Mouse (Mus musculus) layer of hippocampus, adult 9-11 months (tissue): ENCODE data around the gene Lrrc15.

Source experiments
- DNase-seq: peaks from one replicate; pipeline ENCODE4 v3.0.0; 2022

Lrrc15 gene

GRCm38 (mm10) chr16:30235577-30235976, 47.5 kb downstream of the Lrrc15 start:
- DNase-seq, result no peak

- DNase-seq, result no peak
Observed at GRCm38 (mm10) chr16:30234636-30235546, 48.2 kb downstream of the Lrrc15 start.

GRCm38 (mm10) chr16:30234077-30234476, 49.0 kb downstream of the Lrrc15 start:
- no peak for DNase-seq

GRCm38 (mm10) chr16:30231882-30232604, 51.0 kb downstream of the Lrrc15 start:
- DNase-seq, result no peak

- DNase-seq, result no peak
Observed at GRCm38 (mm10) chr16:30227352-30227751, 55.7 kb downstream of the Lrrc15 start.

GRCm38 (mm10) chr16:30221161-30221782, 61.8 kb downstream of the Lrrc15 start:
- DNase-seq, result no peak
